Mouse (Mus musculus) hindbrain, postnatal 0 days (tissue): ENCODE results near the gene Nhsl2. TPM values are rescaled to one million over a fixed set of nuclear protein-coding genes. Genes with fewer than 3 reads are reported as not detected.

Experiments
- ATAC-seq: fragments of 200-750 bp; cut with Nextera tagmentation; 2 replicates; pipeline ENCODE4 v1.8.0; 2017; ENCODE audit warnings: mild to moderate bottlenecking, moderate TSS enrichment, moderate library complexity
- DNase-seq: peaks from one replicate; pipeline ENCODE4 v3.0.0-alpha.2; 2015; ENCODE audit warnings: low spot score
- H3K27ac ChIP-seq: fragments of 300-500 bp; sonication (generic); 2 replicates; pipeline ENCODE4 v1.5.1; 2014; ENCODE audit warnings: mild to moderate bottlenecking
- H3K27me3 ChIP-seq: fragments of 300-500 bp; sonication (generic); 2 replicates; pipeline ENCODE4 v1.6.1; 2014; ENCODE audit warnings: low read length, mixed read lengths; ENCODE audit not compliant: insufficient read depth
- H3K36me3 ChIP-seq: fragments of 300-500 bp; sonication (generic); 2 replicates; pipeline ENCODE4 v1.6.1; 2014; ENCODE audit warnings: low read length, mixed read lengths; ENCODE audit not compliant: insufficient read depth
- H3K4me1 ChIP-seq: fragments of 300-500 bp; sonication (generic); 2 replicates; pipeline ENCODE4 v1.6.1; 2014; ENCODE audit warnings: antibody characterized with exemption, low read length, mixed read lengths; ENCODE audit not compliant: insufficient read depth
- H3K4me2 ChIP-seq: fragments of 300-500 bp; sonication (generic); 2 replicates; pipeline ENCODE4 v1.6.1; 2014; ENCODE audit warnings: low read depth, mild to moderate bottlenecking, low read length, moderate library complexity, mixed read lengths
- H3K4me3 ChIP-seq: fragments of 300-500 bp; sonication (generic); 2 replicates; pipeline ENCODE4 v1.5.1; 2014; ENCODE audit warnings: low read length
- H3K9ac ChIP-seq: fragments of 300-500 bp; sonication (generic); replicated peaks from 2 replicates; pipeline ENCODE4 v1.6.1; 2014; ENCODE audit warnings: mild to moderate bottlenecking, low read length, moderate library complexity, mixed read lengths
- H3K9me3 ChIP-seq: fragments of 300-500 bp; sonication (generic); 2 replicates; pipeline ENCODE4 v1.6.1; 2016; ENCODE audit warnings: low read length, mixed read lengths
- CTCF ChIP-seq: IDR thresholded peaks from 2 replicates; pipeline ENCODE4 v1.5.1; 2016; ENCODE audit warnings: antibody characterized with exemption, control low read depth, low read depth
- WGBS: fragments of 180-500 bp; shearing (Covaris S2); extraction: QIAGEN DNeasy Blood & Tissue Kit; methylation state at CpG from one replicate; pipeline ENCODE4 v1.1.7; 2014; 5-methylcytosine and 5-hydroxymethylcytosine counted together
- polyA plus RNA-seq: library from polyadenylated mRNA; unstranded; fragments of >200 nt; fragmentation: Nextera tagmentation; extraction: Ambion mirVana; gene quantifications from 2 replicates; pipeline ENCODE4 v1.2.1, GENCODE M21; 2015
- total RNA-seq: library from RNA; depleted of rRNA; stranded (reverse); fragments of >200 nt; gene quantifications from 2 replicates; pipeline ENCODE4 v1.2.3, GENCODE M21; 2014

The Nhsl2 gene
- total and polyA plus RNA-seq, 2 experiments from 2014 or later = 5.8 to 32.5 TPM

DNA sequence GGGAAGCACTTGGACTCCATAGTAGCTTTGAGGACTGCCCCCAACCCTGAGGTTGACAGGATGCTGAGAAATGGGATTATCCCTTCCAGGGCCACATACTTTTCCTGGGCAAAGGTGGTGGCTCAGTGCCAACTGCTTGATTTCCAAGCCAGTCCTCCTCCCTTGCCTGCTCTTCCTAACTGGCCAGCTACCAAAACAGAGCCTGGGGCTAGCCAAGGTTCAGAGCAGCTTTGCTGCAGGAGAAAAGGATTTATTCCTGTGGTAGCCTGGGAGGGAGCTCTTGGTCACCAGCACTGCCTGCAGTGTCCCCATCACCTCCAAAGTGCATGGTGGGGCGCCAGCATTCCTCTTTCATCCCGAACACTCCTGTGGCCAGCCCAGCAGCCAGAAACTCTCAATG is 188.3 kb downstream of the Nhsl2 start:
- ATAC-seq (no peak), DNase-seq (peak; percentile 54)
- no peak overlapping the region for H3K27ac ChIP-seq
- no peak for TF ChIP-seq CTCF
- no peak overlapping the region for H3K4me3 ChIP-seq
- no peak overlapping the region for H3K4me2 ChIP-seq
- no peak overlapping the region for H3K9ac ChIP-seq
- H3K9me3 ChIP-seq = no peaks in the 10 kb centered on the region
- no peaks in the 10 kb centered on the region for H3K27me3 ChIP-seq
- H3K4me1 ChIP-seq = no peaks in the 10 kb centered on the region
- no peaks in the 10 kb centered on the region for H3K36me3 ChIP-seq
- WGBS = 48% methylated on average over 2 of the region's 2 CpGs

DNA sequence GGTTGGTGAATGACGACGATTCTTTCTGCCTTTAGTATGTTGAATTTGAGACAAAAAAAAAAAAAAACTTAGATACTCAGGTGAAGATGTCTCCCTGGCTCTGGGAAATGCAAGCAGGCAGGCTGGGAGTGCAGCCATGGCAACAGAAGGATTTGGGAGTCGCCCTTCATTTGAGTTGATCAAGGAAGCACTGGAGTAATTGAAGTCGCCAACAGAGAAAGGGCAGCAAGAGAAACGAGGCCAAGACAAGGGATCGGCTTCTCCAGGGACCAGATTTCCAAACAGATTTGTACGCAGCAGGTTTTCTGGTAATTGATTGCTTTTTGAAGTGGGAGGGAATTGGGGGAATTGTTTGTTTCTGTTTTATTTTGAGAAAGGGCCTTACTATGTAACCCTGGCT is 192.4 kb downstream of the Nhsl2 start:
- WGBS = 57% methylated on average over 7 of the region's 7 CpGs
- Histone ChIP-seq H3K36me3 (no peaks in the 10 kb centered on the region), H3K27me3 (no peaks in the 10 kb centered on the region), H3K4me3 (no peak overlapping the region), H3K9ac (no peak overlapping the region), H3K27ac (no peak overlapping the region), H3K9me3 (no peaks in the 10 kb centered on the region), H3K4me1 (no peaks in the 10 kb centered on the region), H3K4me2 (no peak overlapping the region)
- TF ChIP-seq CTCF = no peak
- ATAC-seq = no peak
- DNase-seq = no peak

DNA sequence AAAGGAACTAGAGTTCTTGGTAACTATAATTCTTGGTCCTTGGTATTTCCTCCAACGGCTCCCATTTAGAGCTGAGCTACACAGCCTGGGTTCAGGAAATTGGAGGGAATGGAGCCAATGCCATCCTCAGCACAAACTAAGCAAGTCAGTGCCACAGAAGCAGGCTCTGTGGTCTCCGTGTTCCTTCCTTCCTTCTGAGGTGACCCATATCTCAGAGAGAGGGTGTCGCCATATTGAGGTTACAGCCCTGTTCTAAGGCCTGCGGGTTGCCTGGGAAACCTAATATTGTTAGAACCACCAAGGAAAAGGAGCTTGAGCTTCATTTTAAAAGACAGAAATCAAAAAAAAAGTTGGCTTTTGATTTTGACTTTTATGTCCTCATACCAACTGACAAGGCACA is 193.2 kb downstream of the Nhsl2 start:
- Histone ChIP-seq H3K4me2 (no peak overlapping the region), H3K4me1 (no peaks in the 10 kb centered on the region), H3K36me3 (no peaks in the 10 kb centered on the region), H3K27ac (no peak overlapping the region), H3K9ac (no peak overlapping the region), H3K4me3 (no peak overlapping the region), H3K27me3 (no peaks in the 10 kb centered on the region), H3K9me3 (no peaks in the 10 kb centered on the region)
- no peak for ATAC-seq
- no peak for TF ChIP-seq CTCF
- no peak for DNase-seq
- WGBS = 83% methylated on average over 4 of the region's 4 CpGs

DNA sequence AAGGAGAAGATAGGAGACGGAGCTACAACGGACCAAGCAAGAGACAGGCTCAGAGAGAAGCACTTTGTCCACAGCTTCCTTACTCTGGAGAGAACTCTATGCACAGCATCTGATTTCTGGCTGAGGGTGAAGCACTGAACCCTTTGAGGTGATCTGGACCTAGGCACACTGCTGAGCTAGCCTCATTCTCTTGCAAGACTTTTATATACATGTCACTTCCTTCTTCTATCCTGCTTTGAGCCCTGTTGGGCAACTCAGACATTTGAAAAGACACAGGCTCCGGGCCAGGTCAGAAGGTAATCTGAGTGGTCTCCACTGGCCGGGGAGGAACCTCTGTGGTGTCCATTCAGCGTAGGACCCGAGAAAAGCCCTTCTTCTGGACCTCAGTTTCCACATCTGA is 201.4 kb downstream of the Nhsl2 start:
- no peak overlapping the region for H3K9ac ChIP-seq
- no peak for DNase-seq
- H3K4me2 ChIP-seq = no peak overlapping the region
- 79% methylated on average over 6 of the region's 6 CpGs for WGBS
- no peaks in the 10 kb centered on the region for H3K36me3 ChIP-seq
- no peaks in the 10 kb centered on the region for H3K9me3 ChIP-seq
- TF ChIP-seq CTCF = no peak
- no peak overlapping the region for H3K4me3 ChIP-seq
- ATAC-seq = no peak
- H3K4me1 ChIP-seq = no peaks in the 10 kb centered on the region
- H3K27me3 ChIP-seq = no peaks in the 10 kb centered on the region
- H3K27ac ChIP-seq = no peak overlapping the region

DNA sequence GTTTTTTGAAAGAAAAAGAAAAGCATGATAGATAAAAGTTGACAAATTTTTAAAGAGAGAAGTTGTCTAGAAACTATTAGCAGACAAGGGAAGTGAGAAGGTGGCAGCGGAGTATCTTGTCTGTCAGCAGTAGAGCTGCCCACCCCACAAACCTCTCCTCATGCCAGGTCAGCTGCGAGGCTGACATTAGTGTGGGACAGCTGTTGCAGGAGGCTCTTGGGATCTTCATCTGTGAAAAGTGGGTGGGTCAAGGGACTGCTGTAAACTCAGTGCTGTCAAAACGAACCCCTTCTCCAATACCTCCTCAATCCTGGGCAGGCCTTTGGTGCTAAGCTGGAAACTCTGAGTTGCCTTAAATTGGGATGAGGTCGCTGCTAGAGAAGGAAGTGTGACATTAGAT is 202.0 kb downstream of the Nhsl2 start:
- WGBS = 82% methylated on average over 4 of the region's 4 CpGs
- no peak for DNase-seq

DNA sequence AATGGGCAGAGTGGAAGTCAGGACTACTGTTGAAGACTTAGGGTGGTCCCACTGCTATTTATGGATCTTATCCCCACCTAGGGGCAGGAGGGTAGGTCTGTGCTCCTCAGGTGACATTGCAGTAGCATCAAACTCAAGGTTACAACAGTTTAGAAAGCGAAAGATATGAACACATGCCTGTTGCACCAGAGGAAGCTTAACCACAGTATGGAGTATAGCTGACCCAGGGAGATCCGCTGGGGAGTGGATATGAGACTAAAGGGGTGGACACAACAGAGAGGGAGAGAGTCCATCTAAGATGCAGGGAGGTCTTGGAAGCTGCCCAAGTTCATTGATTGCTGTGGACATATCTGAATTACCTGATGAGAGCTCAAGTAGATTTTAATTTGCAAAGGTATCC is 204.2 kb downstream of the Nhsl2 start:
- ATAC-seq = no peak
- H3K27me3 ChIP-seq = no peaks in the 10 kb centered on the region
- H3K36me3 ChIP-seq = no peaks in the 10 kb centered on the region
- H3K9me3 ChIP-seq = no peaks in the 10 kb centered on the region
- H3K9ac ChIP-seq = no peak overlapping the region
- no peak overlapping the region for H3K4me2 ChIP-seq
- H3K27ac ChIP-seq = no peak overlapping the region
- no peaks in the 10 kb centered on the region for H3K4me1 ChIP-seq
- TF ChIP-seq CTCF = no peak
- no peak for DNase-seq
- H3K4me3 ChIP-seq = no peak overlapping the region
- 89% methylated on average over 2 of the region's 2 CpGs for WGBS

More for the DNA sequence above, 202.0 kb downstream of the Nhsl2 start:
- no peaks in the 10 kb centered on the region for H3K4me1 ChIP-seq
- H3K27me3 ChIP-seq = no peaks in the 10 kb centered on the region
- no peak for TF ChIP-seq CTCF
- no peak overlapping the region for H3K4me3 ChIP-seq
- H3K27ac ChIP-seq = no peak overlapping the region
- no peak overlapping the region for H3K4me2 ChIP-seq
- H3K36me3 ChIP-seq = no peaks in the 10 kb centered on the region
- H3K9me3 ChIP-seq = no peaks in the 10 kb centered on the region
- H3K9ac ChIP-seq = no peak overlapping the region
- no peak for ATAC-seq

DNA sequence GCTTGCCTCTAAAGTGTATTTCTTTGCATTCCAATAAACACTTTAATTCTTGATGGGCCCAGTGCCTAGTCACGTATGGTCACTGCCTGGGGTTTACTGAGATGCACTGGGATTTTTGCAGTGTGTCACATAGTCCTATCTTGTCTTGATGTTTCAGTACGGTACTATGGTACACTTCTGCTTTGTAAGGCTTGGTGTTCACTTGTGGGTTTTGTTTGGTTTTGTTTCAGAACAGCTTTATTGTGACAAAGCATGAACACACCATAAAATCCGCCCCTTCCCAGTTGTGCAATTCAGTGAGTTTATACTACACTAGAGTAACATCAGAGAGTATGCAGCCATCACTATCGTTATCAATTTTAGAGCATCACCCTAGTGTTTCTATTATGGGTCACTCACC is 204.8 kb downstream of the Nhsl2 start:
- ATAC-seq (no peak), DNase-seq (no peak)
- WGBS = 85% methylated on average over 4 of the region's 4 CpGs
- Histone ChIP-seq H3K27me3 (no peaks in the 10 kb centered on the region), H3K9ac (no peak overlapping the region), H3K4me1 (no peaks in the 10 kb centered on the region), H3K36me3 (no peaks in the 10 kb centered on the region), H3K4me2 (no peak overlapping the region), H3K27ac (no peak overlapping the region), H3K9me3 (no peaks in the 10 kb centered on the region), H3K4me3 (no peak overlapping the region)
- TF ChIP-seq CTCF = no peak
